Mouse (Mus musculus) olfactory bulb, adult 2 months (tissue): ENCODE data around the gene Mre11a. TPM values are rescaled to one million over a fixed set of nuclear protein-coding genes. Genes with fewer than 3 reads are reported as not detected.

Experiments used
- H3K27ac ChIP-seq: fragments of 200-500 bp; 2 replicates; pipeline ENCODE4 v1.5.1; 2012; ENCODE audit warnings: low read depth, low read length; ENCODE audit not compliant: insufficient read depth
- H3K4me1 ChIP-seq: fragments of 200-500 bp; 2 replicates; pipeline ENCODE4 v1.6.1; 2012; ENCODE audit warnings: low read length; ENCODE audit not compliant: control insufficient read depth, insufficient read depth
- H3K4me3 ChIP-seq: fragments of 200-500 bp; 2 replicates; pipeline ENCODE4 v1.5.1; 2012; ENCODE audit warnings: mild to moderate bottlenecking, low read depth, low read length, moderate library complexity; ENCODE audit not compliant: insufficient read depth
- CTCF ChIP-seq: fragments of 200-500 bp; IDR thresholded peaks from 2 replicates; pipeline ENCODE4 v1.5.1; 2012; ENCODE audit warnings: low read depth, mild to moderate bottlenecking, low read length, moderate library complexity; ENCODE audit not compliant: insufficient read depth
- POLR2A ChIP-seq: fragments of 200-500 bp; IDR thresholded peaks from 2 replicates; pipeline ENCODE4 v1.6.1; 2012; ENCODE audit warnings: mild to moderate bottlenecking, low read depth, low read length, moderate library complexity; ENCODE audit not compliant: insufficient read depth
- WGBS: fragments of 180-500 bp; shearing (Covaris S2); methylation state at CpG from one replicate; pipeline ENCODE4 v1.1.7; 2018; 5-methylcytosine and 5-hydroxymethylcytosine counted together
- polyA plus RNA-seq: library from polyadenylated mRNA; stranded (reverse); fragments of >200 nt; gene quantifications from 2 replicates; pipeline ENCODE4 v1.2.4, GENCODE M21; 2012; ENCODE audit warnings: low replicate concordance; ENCODE audit not compliant: missing spikeins, insufficient read depth, insufficient read length

Gene Mre11a
- polyA plus RNA-seq, 1 experiment: not detected

- TF ChIP-seq CTCF (no peak), POLR2A (no peak)
- 95% methylated on average over 2 of the region's 2 CpGs for WGBS
Observed at GRCm38 (mm10) chr9:14805714-14806113, 21.3 kb downstream of the Mre11a start.

GRCm38 (mm10) chr9:14806786-14807185 lies 22.3 kb downstream of the Mre11a start:
- TF ChIP-seq POLR2A (no peak), CTCF (no peak)
- WGBS: 100% methylated on average over 1 of the region's 1 CpGs
- Histone ChIP-seq H3K27ac (no peak overlapping the region), H3K4me1 (no peaks in the 10 kb centered on the region), H3K4me3 (no peak overlapping the region)

More at GRCm38 (mm10) chr9:14805714-14806113, 21.3 kb downstream of the Mre11a start:
- Histone ChIP-seq H3K4me1 (no peaks in the 10 kb centered on the region), H3K4me3 (no peak overlapping the region), H3K27ac (no peak overlapping the region)

- H3K4me1 ChIP-seq: no peaks in the 10 kb centered on the region
- no peak overlapping the region for H3K27ac ChIP-seq
- TF ChIP-seq POLR2A: no peak
- no peak for TF ChIP-seq CTCF
- WGBS: 72% methylated on average over 5 of the region's 5 CpGs
- no peak overlapping the region for H3K4me3 ChIP-seq
Observed at GRCm38 (mm10) chr9:14810111-14810510, 25.7 kb downstream of the Mre11a start.

- H3K4me3 ChIP-seq: no peak overlapping the region
- no peaks in the 10 kb centered on the region for H3K4me1 ChIP-seq
- H3K27ac ChIP-seq: no peak overlapping the region
- TF ChIP-seq POLR2A (no peak), CTCF (no peak)
Observed at GRCm38 (mm10) chr9:14821396-14821795, 36.9 kb downstream of the Mre11a start.

DNA sequence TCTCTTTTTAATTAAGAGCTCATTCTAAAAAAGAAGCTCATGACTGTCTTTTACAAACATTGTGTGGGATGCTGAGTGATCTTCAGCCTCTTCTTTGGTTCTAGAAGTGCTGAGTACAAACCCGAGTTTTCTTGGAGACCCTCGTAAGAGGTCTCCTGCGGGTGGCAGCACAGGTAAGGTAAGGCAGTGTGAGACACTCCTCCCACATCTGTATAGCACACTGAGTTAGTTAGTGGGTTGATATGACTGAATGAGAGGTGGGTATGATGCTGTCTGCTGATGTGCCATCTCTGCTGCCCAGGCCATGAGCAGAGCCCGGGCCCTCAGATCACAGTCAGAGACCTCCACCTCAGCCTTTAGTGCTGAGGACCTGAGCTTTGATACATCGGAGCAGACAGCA lies 40.4 kb downstream of the Mre11a start:
- Histone ChIP-seq H3K4me3 (no peak overlapping the region), H3K27ac (no peak overlapping the region), H3K4me1 (no peaks in the 10 kb centered on the region)
- WGBS: 86% methylated on average over 5 of the region's 5 CpGs
- no peak for TF ChIP-seq POLR2A
- no peak for TF ChIP-seq CTCF

- TF ChIP-seq POLR2A (no peak), CTCF (no peak)
- WGBS: 41% methylated on average over 2 of the region's 2 CpGs
- no peaks in the 10 kb centered on the region for H3K4me1 ChIP-seq
- H3K4me3 ChIP-seq: no peak overlapping the region
- no peak overlapping the region for H3K27ac ChIP-seq
Observed at GRCm38 (mm10) chr9:14827875-14828274, 43.4 kb downstream of the Mre11a start.

DNA sequence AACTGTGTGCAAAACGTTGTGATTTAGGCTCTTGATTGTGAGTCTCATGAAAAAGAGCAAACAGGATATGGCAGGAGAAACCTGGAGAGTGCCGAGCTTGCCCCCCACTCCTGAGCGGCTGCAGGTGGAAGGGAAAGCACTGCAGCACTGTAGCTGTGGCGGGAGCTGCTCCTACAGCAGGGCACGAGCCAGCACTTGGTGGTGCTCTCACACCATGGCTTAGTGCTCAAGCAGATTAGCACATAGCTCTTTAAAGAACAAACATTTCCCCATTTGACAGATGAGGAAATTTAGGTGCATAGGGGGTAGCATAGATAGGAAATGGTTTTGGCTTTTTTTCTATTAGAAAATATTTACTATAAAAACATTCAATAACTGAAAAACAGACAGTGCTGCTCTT lies 47.6 kb downstream of the Mre11a start:
- no peak overlapping the region for H3K27ac ChIP-seq
- no peak overlapping the region for H3K4me3 ChIP-seq
- WGBS: 81% methylated on average over 5 of the region's 5 CpGs
- H3K4me1 ChIP-seq: no peaks in the 10 kb centered on the region
- no peak for TF ChIP-seq CTCF
- no peak for TF ChIP-seq POLR2A

- 92% methylated on average over 6 of the region's 6 CpGs for WGBS
- TF ChIP-seq POLR2A: no peak
- no peak for TF ChIP-seq CTCF
- Histone ChIP-seq H3K4me1 (peaks cover 6% of the 10 kb centered on the region), H3K27ac (no peak overlapping the region), H3K4me3 (no peak overlapping the region)
Observed at GRCm38 (mm10) chr9:14835335-14836075, 51.1 kb downstream of the Mre11a start.

- peaks cover 13% of the 10 kb centered on the region for H3K4me1 ChIP-seq
- no peak overlapping the region; the same call in 1 of the 2 replicates for H3K27ac ChIP-seq
- no peak overlapping the region for H3K4me3 ChIP-seq
- WGBS: 11% methylated on average over 7 of the region's 7 CpGs
- no peak for TF ChIP-seq POLR2A
- no peak for TF ChIP-seq CTCF
Observed at GRCm38 (mm10) chr9:14839527-14839926, 55.1 kb downstream of the Mre11a start.
